Mouse (Mus musculus): ENCODE data around the gene Hsd3b4.
"Not testable (repeated sequence)": the region's sequence is repeated elsewhere in the genome, so short reads cannot be mapped to it uniquely, and the experiment has no call there.

DNA sequence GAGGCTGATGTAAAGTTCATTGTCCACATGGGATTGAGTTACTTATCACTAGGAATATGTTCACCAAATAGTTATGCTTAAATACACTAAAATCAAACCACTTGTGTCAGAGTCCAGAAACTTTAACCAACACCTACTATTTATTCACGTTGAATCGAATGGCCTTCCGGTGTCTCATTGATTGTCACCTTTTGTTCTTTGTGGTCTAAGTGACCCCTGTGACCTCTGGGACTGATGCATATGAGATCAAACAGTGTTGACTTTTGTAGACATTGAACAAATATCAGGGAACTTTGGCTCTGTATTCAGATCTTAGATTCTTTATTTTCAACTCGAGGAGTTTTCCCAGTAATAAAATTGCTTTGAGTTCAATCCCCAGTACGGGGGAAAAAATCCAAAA, 56.5 kb downstream of the Hsd3b4 start:
- not testable (repeated sequence) for TF ChIP-seq POLR2A, CTCF (IDR thresholded peaks at IDR 0.05; ENCODE audit: extremely low read depth, insufficient read depth, low read length)
